Mouse (Mus musculus) granulocyte monocyte progenitor cell, adult 5-6 weeks (primary cell): Measurements from ENCODE around the gene Cog4. TPM values are rescaled to one million over a fixed set of nuclear protein-coding genes. Genes with fewer than 3 reads are reported as not detected.
"Not testable (repeated sequence)": the region's sequence is repeated elsewhere in the genome, so short reads cannot be mapped to it uniquely, and the experiment has no call there.

ENCODE experiments used
- ATAC-seq: replicated peaks from 2 replicates; pipeline ENCODE4 v1.8.0; 2016; ENCODE audit warnings: mild to moderate bottlenecking, moderate TSS enrichment, inconsistent platforms; ENCODE audit not compliant: poor library complexity, severe bottlenecking
- total RNA-seq, 2 experiments: library from RNA; stranded (forward) in 1 of 2; stranded (reverse) in 1 of 2; fragments of 200-712, 200-1000 nt in 1 of 2; fragments of >200 nt in 1 of 2; fragmentation: Nextera tagmentation in 1 of 2; gene quantifications; 2 replicates each; pipeline ENCODE4 v1.2.3; 2014 to 2017

Cog4 gene
- total RNA-seq, 2 experiments from 2014 or later: 31.2 to 40.6 TPM

GRCm38 (mm10) chr8:110919341-110920031, 73.1 kb downstream of the Cog4 start, which contains the start of gene St3gal2:
Gene St3gal2 (plus strand): TSS chr8:110919922.
- ATAC-seq: peak; percentile 77

GRCm38 (mm10) chr8:110920032-110920772, 73.8 kb downstream of the Cog4 start:
- 0 out of 2 replicates have a peak, but pooled peaks have one; percentile 2 for ATAC-seq

GRCm38 (mm10) chr8:110920773-110921277, 74.4 kb downstream of the Cog4 start:
- no peak for ATAC-seq

GRCm38 (mm10) chr8:110921492-110922230, 75.3 kb downstream of the Cog4 start:
- ATAC-seq: no peak

- no peak for ATAC-seq
Measured at GRCm38 (mm10) chr8:110925691-110926140, 79.3 kb downstream of the Cog4 start.

GRCm38 (mm10) chr8:110926690-110927089, 80.3 kb downstream of the Cog4 start:
- no peak for ATAC-seq

- ATAC-seq: no peak
Measured at GRCm38 (mm10) chr8:110928435-110928834, 82.0 kb downstream of the Cog4 start.

- ATAC-seq: peak; percentile 11; the same call in 1 of the 2 replicates
Measured at GRCm38 (mm10) chr8:110929066-110929465, 82.7 kb downstream of the Cog4 start.

GRCm38 (mm10) chr8:110929672-110930071, 83.3 kb downstream of the Cog4 start:
- ATAC-seq: not testable (repeated sequence)

GRCm38 (mm10) chr8:110931176-110931939, 85.0 kb downstream of the Cog4 start:
- peak; percentile 61 for ATAC-seq

Other genes starting within 250 kb of the Cog4 start
- 50.5 and 58.3 TPM in 2 replicates for gene Vac14, start 228.0 kb upstream of the Cog4 start, total RNA-seq (2014; fragmentation: Nextera tagmentation)
- 25.2 and 37.3 TPM in 2 replicates for gene Vac14, start 228.0 kb upstream of the Cog4 start, total RNA-seq (2017)
- gene Mtss1l, start 125.1 kb upstream of the Cog4 start, total RNA-seq (2014; fragmentation: Nextera tagmentation): 0.28 TPM in 1 of 2 replicates, not detected in the other
- 0.22 TPM in 1 of 2 replicates, not detected in the other for gene Mtss1l, start 125.1 kb upstream of the Cog4 start, total RNA-seq (2017)
- gene Il34, start 40.7 kb upstream of the Cog4 start, total RNA-seq (2014; fragmentation: Nextera tagmentation): not detected in 2 replicates
- gene Il34, start 40.7 kb upstream of the Cog4 start, total RNA-seq (2017): not detected in 2 replicates
- gene Sf3b3, start 187 bp downstream of the Cog4 start, total RNA-seq (2014; fragmentation: Nextera tagmentation): 149 and 187 TPM in 2 replicates
- gene Sf3b3, start 187 bp downstream of the Cog4 start, total RNA-seq (2017): 174 and 176 TPM in 2 replicates
- 3.9 and 4.4 TPM in 2 replicates for gene Fuk, start 55.9 kb downstream of the Cog4 start, total RNA-seq (2014; fragmentation: Nextera tagmentation)
- 1.8 and 4.0 TPM in 2 replicates for gene Fuk, start 55.9 kb downstream of the Cog4 start, total RNA-seq (2017)
- gene St3gal2, start 73.3 kb downstream of the Cog4 start, total RNA-seq (2014; fragmentation: Nextera tagmentation): 8.3 and 9.4 TPM in 2 replicates
- gene St3gal2, start 73.3 kb downstream of the Cog4 start, total RNA-seq (2017): 3.3 and 4.3 TPM in 2 replicates
- gene Ddx19a, start 151.2 kb downstream of the Cog4 start, total RNA-seq (2014; fragmentation: Nextera tagmentation): 72.5 and 80.3 TPM in 2 replicates
- gene Ddx19a, start 151.2 kb downstream of the Cog4 start, total RNA-seq (2017): 40.9 and 43.1 TPM in 2 replicates
- 7.8 and 22.1 TPM in 2 replicates for gene Ddx19b, start 185.2 kb downstream of the Cog4 start, total RNA-seq (2014; fragmentation: Nextera tagmentation)
- gene Ddx19b, start 185.2 kb downstream of the Cog4 start, total RNA-seq (2017): 13.5 and 16.9 TPM in 2 replicates
- gene Aars, start 186.5 kb downstream of the Cog4 start, total RNA-seq (2014; fragmentation: Nextera tagmentation): 30.7 and 40.0 TPM in 2 replicates
- 44.4 and 45.5 TPM in 2 replicates for gene Aars, start 186.5 kb downstream of the Cog4 start, total RNA-seq (2017)
- 11.5 and 12.5 TPM in 2 replicates for gene Exosc6, start 209.7 kb downstream of the Cog4 start, total RNA-seq (2014; fragmentation: Nextera tagmentation)
- 31.8 and 32.7 TPM in 2 replicates for gene Exosc6, start 209.7 kb downstream of the Cog4 start, total RNA-seq (2017)
- gene Clec18a, start 245.8 kb downstream of the Cog4 start, total RNA-seq (2014; fragmentation: Nextera tagmentation): not detected in 2 replicates
- gene Clec18a, start 245.8 kb downstream of the Cog4 start, total RNA-seq (2017): 0.13 TPM in 1 of 2 replicates, not detected in the other
- 11.5 and 15.4 TPM in 2 replicates for gene Pdpr, start 248.0 kb downstream of the Cog4 start, total RNA-seq (2014; fragmentation: Nextera tagmentation)
- gene Pdpr, start 248.0 kb downstream of the Cog4 start, total RNA-seq (2017): 16.9 and 18.5 TPM in 2 replicates